In genomic region chr9:106201895-106202294, GRCm38 (mm10) we compare ENCODE assay signal across 9 mouse cellular contexts. TPM values are rescaled to one million over a fixed set of nuclear protein-coding genes. Genes with fewer than 3 reads are reported as not detected.
DNase-seq lines count a peak whose midpoint lies in the region; ATAC-seq and TF ChIP-seq lines count a peak whose summit lies in the region.
"Had no signal": no experiment of that assay in that cellular context is flagged by ENCODE, and none has a peak within 500 bp of the region (broad histone marks: within the 10 kb centered on the region; RNA-seq: fewer than 3 reads in every experiment).

No protein-coding gene starts in this region.

- H3K27me3 ChIP-seq in cerebellum, adult 2 months (ENCODE audit: control insufficient read depth, insufficient read depth, low read length), result no peaks in the 10 kb centered on the region
- no peaks in the 10 kb centered on the region for H3K27me3 ChIP-seq in neural tube, embryonic 12.5 days (replicated peaks)
- H3K27me3 ChIP-seq in liver, embryonic 12.5 days (replicated peaks), result no peaks in the 10 kb centered on the region
- no peaks in the 10 kb centered on the region for H3K27me3 ChIP-seq in thymus, adult 2 months (ENCODE audit: control insufficient read depth, insufficient read depth, low read length)

- no peak for ATAC-seq in neural tube, embryonic 12.5 days (ENCODE audit: low FRiP score, low read depth)
- ATAC-seq in liver, embryonic 12.5 days, result no peak

- peak overlapping the region; percentile 71 for H3K4me3 ChIP-seq in cerebellum, adult 2 months (replicated peaks; ENCODE audit: insufficient read depth, low read depth, low read length)
- H3K4me3 ChIP-seq in neural tube, embryonic 12.5 days, result no peak overlapping the region
- peak overlapping the region; percentile 66; the same call in 1 of the 2 replicates for H3K4me3 ChIP-seq in liver, embryonic 12.5 days
- H3K4me3 ChIP-seq in thymus, adult 2 months (ENCODE audit: control insufficient read depth, insufficient read depth, low read length), result no peak overlapping the region

- TF ChIP-seq CTCF in cerebellum, adult 2 months (IDR thresholded peaks at IDR 0.05; ENCODE audit: borderline replicate concordance, insufficient read depth, low read depth, low read length), result no peak
- no peak for TF ChIP-seq CTCF in thymus, adult 2 months (IDR thresholded peaks at IDR 0.05; ENCODE audit: borderline replicate concordance, control insufficient read depth, extremely low read depth, insufficient read depth, low read length, poor library complexity)

- DNase-seq in cerebellum, adult 2 months, result peak in 1 of 2 experiments; percentile 12
- no peak for DNase-seq in cerebellum, postnatal 14 days
- no peak for DNase-seq in neural tube, embryonic 10.5 days (ENCODE audit: extremely low spot score, low spot score)
- DNase-seq in thymus, adult 2 months, result no peak
- DNase-seq in MN1 (ENCODE audit: low spot score), result no peak
- DNase-seq in frontal cortex, postnatal 36 days (ENCODE audit: low spot score in 2 of 2), result no peak
- DNase-seq: kidney, postnatal 4 days had no signal

- peaks cover 35% of the 10 kb centered on the region for H3K4me1 ChIP-seq in cerebellum, adult 2 months (ENCODE audit: control insufficient read depth, insufficient read depth, low read length)
- peaks cover 37% of the 10 kb centered on the region for H3K4me1 ChIP-seq in neural tube, embryonic 12.5 days
- peaks cover 71% of the 10 kb centered on the region for H3K4me1 ChIP-seq in liver, embryonic 12.5 days
- peaks cover 51% of the 10 kb centered on the region for H3K4me1 ChIP-seq in thymus, adult 2 months (replicated peaks; ENCODE audit: control insufficient read depth, insufficient read depth, low read length)

- WGBS in cerebellum, adult 2 months, result 82% methylated on average over 3 of the region's 3 CpGs
- 90% methylated on average over 3 of the region's 3 CpGs for WGBS in neural tube, embryonic 12.5 days
- 75% methylated on average over 3 of the region's 3 CpGs for WGBS in liver, embryonic 12.5 days (ENCODE audit: insufficient replicate concordance)
- WGBS in thymus, adult 2 months, result 94% methylated on average over 3 of the region's 3 CpGs

- no peaks in the 10 kb centered on the region for H3K36me3 ChIP-seq in neural tube, embryonic 12.5 days
- 0 out of 2 replicates have a peak, but pooled peaks cover 4% of the 10 kb centered on the region for H3K36me3 ChIP-seq in liver, embryonic 12.5 days
- no peaks in the 10 kb centered on the region for H3K36me3 ChIP-seq in thymus, adult 2 months (ENCODE audit: control insufficient read depth, insufficient read depth, low read length)

- no peak overlapping the region for H3K9ac ChIP-seq in neural tube, embryonic 12.5 days
- no peak overlapping the region for H3K9ac ChIP-seq in liver, embryonic 12.5 days

- peak overlapping the region; percentile 70 for H3K4me2 ChIP-seq in neural tube, embryonic 12.5 days (replicated peaks)
- H3K4me2 ChIP-seq in liver, embryonic 12.5 days, result peak overlapping the region; percentile 92

- H3K27ac ChIP-seq in cerebellum, adult 2 months (ENCODE audit: insufficient read depth, low read length), result peak overlapping the region; percentile 90; the same call in 1 of the 2 replicates
- H3K27ac ChIP-seq in neural tube, embryonic 12.5 days, result no peak overlapping the region
- no peak overlapping the region for H3K27ac ChIP-seq in liver, embryonic 12.5 days
- no peak overlapping the region for H3K27ac ChIP-seq in thymus, adult 2 months (ENCODE audit: control insufficient read depth, insufficient read depth, low read length)

- H3K9me3 ChIP-seq in neural tube, embryonic 12.5 days, result no peaks in the 10 kb centered on the region
- H3K9me3 ChIP-seq in liver, embryonic 12.5 days (replicated peaks), result no peaks in the 10 kb centered on the region

- no peak for TF ChIP-seq POLR2A in cerebellum, adult 2 months (IDR thresholded peaks at IDR 0.05; ENCODE audit: borderline replicate concordance, insufficient read depth, low read length)
- no peak for TF ChIP-seq POLR2A in thymus, adult 2 months (IDR thresholded peaks at IDR 0.05; ENCODE audit: control insufficient read depth, extremely low read depth, insufficient read depth, low read length, poor library complexity)

RNA-seq across cellular contexts. Expression of gene Twf2, which starts 1.0 kb away (rescaled TPM):
- polyA plus RNA-seq in cerebellum, adult 2 months (2012; rRNA removed), result 54.7 and 59.1 TPM in 2 replicates
- polyA plus RNA-seq in neural tube, embryonic 12.5 days (2016; fragmentation: Nextera tagmentation; extraction: Ambion mirVana), result 60.9 and 61.6 TPM in 2 replicates
- 34.7 and 35.9 TPM in 2 replicates for polyA plus RNA-seq in liver, embryonic 12.5 days (2016; fragmentation: Nextera tagmentation; extraction: Ambion mirVana)
- polyA plus RNA-seq in thymus, adult 2 months (2012; rRNA removed), result 145 and 176 TPM in 2 replicates

RNA-seq across cellular contexts. Expression of gene Ppm1m, which starts 2.3 kb away (rescaled TPM):
- 36.0 and 38.9 TPM in 2 replicates for polyA plus RNA-seq in cerebellum, adult 2 months (2012; rRNA removed)
- polyA plus RNA-seq in neural tube, embryonic 12.5 days (2016; fragmentation: Nextera tagmentation; extraction: Ambion mirVana), result 32.1 and 32.9 TPM in 2 replicates
- polyA plus RNA-seq in liver, embryonic 12.5 days (2016; fragmentation: Nextera tagmentation; extraction: Ambion mirVana), result 17.0 and 17.8 TPM in 2 replicates
- 53.9 and 58.6 TPM in 2 replicates for polyA plus RNA-seq in thymus, adult 2 months (2012; rRNA removed)

RNA-seq across cellular contexts. Expression of gene Tlr9, which starts 20.5 kb away (rescaled TPM):
- polyA plus RNA-seq in cerebellum, adult 2 months (2012; rRNA removed), result 0.31 and 0.57 TPM in 2 replicates
- polyA plus RNA-seq in neural tube, embryonic 12.5 days (2016; fragmentation: Nextera tagmentation; extraction: Ambion mirVana), result 0.05 TPM in 1 of 2 replicates, not detected in the other
- 0.06 TPM in 1 of 2 replicates, not detected in the other for polyA plus RNA-seq in liver, embryonic 12.5 days (2016; fragmentation: Nextera tagmentation; extraction: Ambion mirVana)
- 17.1 and 17.4 TPM in 2 replicates for polyA plus RNA-seq in thymus, adult 2 months (2012; rRNA removed)

RNA-seq across cellular contexts. Expression of gene Wdr82, which starts 31.2 kb away (rescaled TPM):
- polyA plus RNA-seq in cerebellum, adult 2 months (2012; rRNA removed), result 137 and 140 TPM in 2 replicates
- 27.6 and 28.9 TPM in 2 replicates for polyA plus RNA-seq in neural tube, embryonic 12.5 days (2016; fragmentation: Nextera tagmentation; extraction: Ambion mirVana)
- polyA plus RNA-seq in liver, embryonic 12.5 days (2016; fragmentation: Nextera tagmentation; extraction: Ambion mirVana), result 11.5 and 11.8 TPM in 2 replicates
- 95.8 and 111 TPM in 2 replicates for polyA plus RNA-seq in thymus, adult 2 months (2012; rRNA removed)

RNA-seq across cellular contexts. Expression of gene Glyctk, which starts 44.0 kb away (rescaled TPM):
- 1.7 and 2.2 TPM in 2 replicates for polyA plus RNA-seq in cerebellum, adult 2 months (2012; rRNA removed)
- polyA plus RNA-seq in neural tube, embryonic 12.5 days (2016; fragmentation: Nextera tagmentation; extraction: Ambion mirVana), result 5.4 and 6.2 TPM in 2 replicates
- 14.1 and 15.7 TPM in 2 replicates for polyA plus RNA-seq in liver, embryonic 12.5 days (2016; fragmentation: Nextera tagmentation; extraction: Ambion mirVana)
- 13.1 and 17.9 TPM in 2 replicates for polyA plus RNA-seq in thymus, adult 2 months (2012; rRNA removed)

Comparison
In these comparisons a context has a peak if more than half of its experiments do, and no peak if none do; other contexts are left out.
1. H3K4me3 ChIP-seq: peak in cerebellum, adult 2 months (single experiment) and liver, embryonic 12.5 days (single experiment); none in neural tube, embryonic 12.5 days (single experiment) and thymus, adult 2 months (single experiment).
2. RNA of gene Tlr9, which starts 20.5 kb away (polyA plus RNA-seq): 17.1 to 17.4 TPM in thymus, adult 2 months; 0.31 to 0.57 TPM in cerebellum, adult 2 months, 0.06 TPM in liver, embryonic 12.5 days and 0.05 TPM in neural tube, embryonic 12.5 days; every median in the first group is over 10 times any median in the second.